Mouse (Mus musculus): ENCODE measurements around the gene Lsm2.
A peak's percentile ranks its signal among the peaks of the same experiment; 100 is the strongest.
"Not testable (repeated sequence)": the region's sequence is repeated elsewhere in the genome, so short reads cannot be mapped to it uniquely, and the experiment has no call there.

The Lsm2 gene

GRCm38 (mm10) chr17:34956340-34956739, 25.3 kb upstream of the Lsm2 start:
- no peak for DNase-seq (ENCODE audit: low read depth in 1 of 2, low spot score in 2 of 2)

GRCm38 (mm10) chr17:34957291-34957690, 24.4 kb upstream of the Lsm2 start:
- DNase-seq (ENCODE audit: low read depth in 1 of 2, low spot score in 2 of 2), result not testable (repeated sequence)

- not testable (repeated sequence) for DNase-seq (ENCODE audit: low read depth in 1 of 2, low spot score in 2 of 2)
Measured at GRCm38 (mm10) chr17:34957966-34958365, 23.7 kb upstream of the Lsm2 start.

DNA sequence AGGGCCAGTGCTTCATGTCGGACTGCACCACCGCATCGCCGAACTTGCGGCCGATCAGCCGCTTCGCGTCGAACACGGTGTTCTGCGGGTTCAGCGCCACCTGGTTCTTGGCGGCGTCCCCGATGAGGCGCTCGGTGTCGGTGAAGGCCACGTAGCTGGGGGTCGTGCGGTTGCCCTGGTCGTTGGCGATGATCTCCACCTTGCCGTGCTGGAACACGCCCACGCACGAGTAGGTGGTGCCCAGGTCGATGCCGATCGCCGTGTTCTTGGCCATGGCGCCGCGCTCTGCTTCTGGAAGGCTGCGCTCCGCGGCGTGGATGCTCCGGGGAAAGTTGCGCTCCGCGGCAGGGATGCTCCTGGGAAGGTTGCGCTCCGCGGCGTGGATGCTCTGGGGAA, 22.9 kb upstream of the Lsm2 start:
- not testable (repeated sequence) for DNase-seq (ENCODE audit: low read depth in 1 of 2, low spot score in 2 of 2)

DNA sequence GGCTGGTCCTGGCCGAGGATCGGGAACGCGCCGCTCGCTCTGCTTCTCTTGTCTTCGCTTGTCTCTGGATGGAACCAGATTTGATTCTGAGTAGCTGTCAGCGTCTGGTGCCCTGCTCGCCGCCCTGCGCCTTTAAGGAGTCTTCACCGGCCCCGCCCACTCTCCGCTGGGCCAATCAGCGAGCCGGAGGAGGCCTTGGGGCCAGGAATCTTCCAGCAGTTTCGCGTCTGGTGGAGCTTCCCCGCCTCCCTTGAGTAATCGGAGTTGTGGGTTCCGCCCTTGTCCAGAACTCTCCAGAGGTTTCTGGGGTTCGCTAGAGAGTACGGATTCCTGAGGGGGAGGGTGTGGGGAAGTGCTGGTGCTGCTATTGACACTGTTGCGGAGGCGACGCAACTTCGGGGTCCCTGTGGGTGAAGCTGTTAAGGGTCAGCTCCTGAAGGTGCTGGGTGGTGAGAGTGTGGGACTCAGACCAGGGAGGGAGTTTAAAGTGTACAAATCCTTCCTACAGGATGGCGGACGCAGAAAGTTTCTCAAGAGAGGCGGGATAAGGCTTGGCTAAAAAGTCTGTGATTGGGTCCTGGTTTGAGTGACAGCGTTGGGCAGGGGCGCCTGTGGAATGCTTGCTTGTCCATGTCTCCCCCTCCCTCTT, 22.4 kb upstream of the Lsm2 start, which contains the start of gene Hspa1b:
TSS of gene Hspa1b (minus strand) at position 109 of the 649 bp plus-strand sequence.
- DNase-seq (ENCODE audit: low read depth in 1 of 2, low spot score in 2 of 2), result peak in 1 of 2 experiments; percentile 70

DNA sequence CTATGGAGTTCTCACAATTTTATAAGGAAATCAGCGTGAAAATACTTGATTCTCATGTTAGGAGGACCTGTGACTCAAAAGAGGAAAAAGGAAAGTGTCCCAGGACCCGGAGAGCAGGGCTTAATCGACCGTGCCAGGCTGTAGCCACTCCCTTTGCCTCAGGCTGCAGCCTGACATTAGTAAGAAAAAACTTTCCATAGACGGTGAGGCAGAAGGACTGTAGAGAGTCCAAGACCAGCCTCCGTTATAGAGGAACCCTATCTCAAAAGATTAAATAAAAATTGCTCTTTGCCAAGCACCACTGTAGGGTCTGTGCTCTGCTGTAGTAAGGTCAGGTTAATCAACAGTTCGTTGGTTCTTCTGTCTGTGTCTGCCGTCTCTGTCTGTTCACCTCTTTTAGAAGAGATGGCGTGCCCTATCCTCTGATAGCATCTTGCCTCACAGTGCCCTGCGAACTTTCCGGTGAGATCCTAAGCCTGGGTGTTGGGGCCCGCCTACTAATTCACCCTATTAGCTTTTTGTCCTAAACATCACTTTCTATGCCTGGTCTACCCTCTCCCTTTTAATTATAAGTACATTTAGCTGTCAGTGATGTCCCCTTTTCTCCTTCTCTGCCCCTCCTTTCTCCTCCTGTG, 21.7 kb upstream of the Lsm2 start:
- DNase-seq (ENCODE audit: low read depth in 1 of 2, low spot score in 2 of 2), result no peak

DNA sequence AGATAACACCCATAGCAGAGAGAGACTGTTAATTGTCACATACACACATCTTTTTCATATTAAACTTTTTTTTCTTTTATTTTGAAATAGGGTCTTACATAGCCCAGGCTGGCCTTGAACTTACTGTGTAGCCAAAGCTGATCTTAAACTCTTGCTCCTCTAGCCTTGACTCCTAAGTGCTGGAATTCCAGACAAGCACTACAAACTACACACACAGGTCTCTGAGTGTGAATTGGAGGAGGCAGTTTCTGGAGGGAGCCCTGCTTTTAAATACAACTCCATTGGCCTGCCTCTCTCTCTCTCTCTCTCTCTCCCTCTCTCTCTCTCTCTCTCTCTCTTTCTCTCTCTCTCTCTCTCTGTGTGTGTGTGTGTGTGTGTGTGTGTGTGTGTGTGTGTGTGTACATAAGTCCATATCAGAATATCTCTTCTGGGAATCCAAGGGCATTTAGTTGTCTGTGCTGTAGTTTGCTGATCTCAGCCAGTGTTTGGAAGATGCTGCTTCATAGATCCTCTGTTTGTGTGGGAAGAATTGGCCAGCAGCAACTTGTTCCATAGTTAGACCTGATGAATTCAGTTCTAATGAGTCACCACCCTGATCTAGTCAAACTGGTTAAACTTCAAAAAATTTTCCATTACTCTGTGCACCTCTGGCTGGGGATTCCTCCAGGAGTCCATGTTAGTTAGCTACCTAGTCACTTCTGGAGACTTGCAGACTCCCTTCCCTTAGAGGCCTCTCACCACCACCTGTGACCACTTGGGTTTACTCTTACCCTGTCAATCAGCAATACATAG, 20.8 kb upstream of the Lsm2 start:
- DNase-seq (ENCODE audit: low read depth in 1 of 2, low spot score in 2 of 2), result no peak

- no peak for DNase-seq (ENCODE audit: low read depth in 1 of 2, low spot score in 2 of 2)
Measured at GRCm38 (mm10) chr17:34962125-34962524, 19.5 kb upstream of the Lsm2 start.

GRCm38 (mm10) chr17:34962841-34963240, 18.8 kb upstream of the Lsm2 start:
- no peak for DNase-seq (ENCODE audit: low read depth in 1 of 2, low spot score in 2 of 2)

- DNase-seq (ENCODE audit: low read depth in 1 of 2, low spot score in 2 of 2), result no peak
Measured at GRCm38 (mm10) chr17:34964640-34965049, 17.0 kb upstream of the Lsm2 start.

- DNase-seq (ENCODE audit: low read depth in 1 of 2, low spot score in 2 of 2), result no peak
Measured at GRCm38 (mm10) chr17:34965627-34966026, 16.0 kb upstream of the Lsm2 start.

GRCm38 (mm10) chr17:34969822-34970221, 11.8 kb upstream of the Lsm2 start, which contains the start of gene Gm20481:
Gene Gm20481 (plus strand): TSS chr17:34969912.
- not testable (repeated sequence) for DNase-seq (ENCODE audit: low read depth in 1 of 2, low spot score in 2 of 2)

DNA sequence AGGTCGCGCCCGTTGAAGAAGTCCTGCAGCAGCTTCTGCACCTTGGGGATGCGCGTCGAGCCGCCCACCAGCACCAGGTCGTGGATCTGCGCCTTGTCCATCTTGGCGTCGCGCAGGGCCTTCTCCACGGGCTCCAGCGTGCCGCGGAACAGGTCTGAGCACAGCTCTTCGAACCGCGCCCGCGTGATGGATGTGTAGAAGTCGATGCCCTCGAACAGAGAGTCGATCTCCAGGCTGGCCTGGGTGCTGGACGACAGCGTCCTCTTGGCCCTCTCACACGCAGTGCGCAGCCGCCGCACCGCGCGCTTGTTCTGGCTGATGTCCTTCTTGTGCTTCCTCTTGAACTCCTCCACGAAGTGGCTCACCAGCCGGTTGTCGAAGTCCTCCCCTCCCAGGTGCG, 10.8 kb upstream of the Lsm2 start:
- DNase-seq (ENCODE audit: low read depth in 1 of 2, low spot score in 2 of 2), result not testable (repeated sequence)

GRCm38 (mm10) chr17:34971694-34972068, 10.0 kb upstream of the Lsm2 start:
- DNase-seq (ENCODE audit: low read depth in 1 of 2, low spot score in 2 of 2), result not testable (repeated sequence)

GRCm38 (mm10) chr17:34972069-34972749, 9.5 kb upstream of the Lsm2 start, which contains the start of the genes Hspa1a and Hspa1l:
Gene Hspa1a (minus strand): TSS chr17:34972156.
Gene Hspa1l (plus strand): TSS chr17:34972703.
- peak; percentile 83 to 84 for DNase-seq (ENCODE audit: low read depth in 1 of 2, low spot score in 2 of 2)

GRCm38 (mm10) chr17:34975581-34976492, 5.8 kb upstream of the Lsm2 start:
- no peak for DNase-seq (ENCODE audit: low read depth in 1 of 2, low spot score in 2 of 2)

- no peak for DNase-seq (ENCODE audit: low read depth in 1 of 2, low spot score in 2 of 2)
Measured at GRCm38 (mm10) chr17:34977000-34977399, 4.7 kb upstream of the Lsm2 start.

GRCm38 (mm10) chr17:34978239-34978638, 3.4 kb upstream of the Lsm2 start:
- no peak for DNase-seq (ENCODE audit: low read depth in 1 of 2, low spot score in 2 of 2)

DNA sequence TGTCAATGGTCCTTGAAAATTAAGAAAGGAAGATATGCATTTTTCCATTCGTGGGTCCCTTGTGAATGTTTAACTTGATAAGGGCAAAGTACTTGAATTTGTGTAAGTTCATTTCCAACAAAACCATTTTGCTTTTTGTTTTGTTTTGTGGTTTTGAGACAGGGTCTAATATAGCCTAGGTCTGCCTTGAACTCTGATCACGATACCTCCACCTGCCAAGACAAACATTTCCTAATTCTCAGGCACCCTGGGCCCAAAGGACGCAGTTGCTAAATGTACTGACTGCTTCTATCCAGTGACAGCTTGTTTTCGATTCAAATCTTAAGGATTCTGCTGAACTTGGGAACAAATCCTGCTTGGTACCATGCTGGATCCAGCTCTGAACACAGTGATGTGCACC, 2.0 kb upstream of the Lsm2 start:
- no peak for DNase-seq (ENCODE audit: low read depth in 1 of 2, low spot score in 2 of 2)

GRCm38 (mm10) chr17:34980655-34981054, 1.0 kb upstream of the Lsm2 start:
- DNase-seq (ENCODE audit: low read depth in 1 of 2, low spot score in 2 of 2), result no peak

Data from monocyte, adult 2 months (primary cell).